Mouse (Mus musculus) urinary bladder, postnatal 10 days (tissue): ENCODE measurements around the gene Cnnm4.
"Not testable (repeated sequence)": the region's sequence is repeated elsewhere in the genome, so short reads cannot be mapped to it uniquely, and the experiment has no call there.

Source experiments
- DNase-seq: peaks from one replicate; pipeline ENCODE4 v3.0.0; 2022; ENCODE audit warnings: low spot score

Gene Cnnm4

GRCm38 (mm10) chr1:36518259-36518658 is 46.8 kb downstream of the Cnnm4 start:
- DNase-seq = no peak

- no peak for DNase-seq
Measured at GRCm38 (mm10) chr1:36519626-36520025, 48.2 kb downstream of the Cnnm4 start.

- no peak for DNase-seq
Measured at GRCm38 (mm10) chr1:36522210-36522609, 50.8 kb downstream of the Cnnm4 start.

GRCm38 (mm10) chr1:36523332-36524013 is 52.1 kb downstream of the Cnnm4 start:
- DNase-seq = no peak

GRCm38 (mm10) chr1:36524058-36524457 is 52.6 kb downstream of the Cnnm4 start:
- no peak for DNase-seq

GRCm38 (mm10) chr1:36525774-36526173 is 54.4 kb downstream of the Cnnm4 start:
- DNase-seq = no peak

- no peak for DNase-seq
Measured at GRCm38 (mm10) chr1:36526903-36527302, 55.5 kb downstream of the Cnnm4 start.

GRCm38 (mm10) chr1:36528351-36528750 is 56.9 kb downstream of the Cnnm4 start:
- DNase-seq = no peak

GRCm38 (mm10) chr1:36529274-36529673 is 57.9 kb downstream of the Cnnm4 start:
- no peak for DNase-seq

GRCm38 (mm10) chr1:36529875-36530274 is 58.5 kb downstream of the Cnnm4 start:
- DNase-seq = no peak

- DNase-seq = no peak
Measured at GRCm38 (mm10) chr1:36530485-36530884, 59.1 kb downstream of the Cnnm4 start.

GRCm38 (mm10) chr1:36530962-36531361 is 59.5 kb downstream of the Cnnm4 start:
- DNase-seq = no peak

GRCm38 (mm10) chr1:36531461-36531860 is 60.0 kb downstream of the Cnnm4 start:
- DNase-seq = no peak

- DNase-seq = no peak
Measured at GRCm38 (mm10) chr1:36533546-36533945, 62.1 kb downstream of the Cnnm4 start.

- no peak for DNase-seq
Measured at GRCm38 (mm10) chr1:36534595-36535058, 63.2 kb downstream of the Cnnm4 start.

GRCm38 (mm10) chr1:36535477-36536396 is 64.3 kb downstream of the Cnnm4 start:
- no peak for DNase-seq

- DNase-seq = no peak
Measured at GRCm38 (mm10) chr1:36536397-36536728, 64.9 kb downstream of the Cnnm4 start.

GRCm38 (mm10) chr1:36536783-36537182 is 65.4 kb downstream of the Cnnm4 start, which contains the start of gene Ankrd23:
Gene Ankrd23 (minus strand): TSS chr1:36536883.
- not testable (repeated sequence) for DNase-seq

GRCm38 (mm10) chr1:36538727-36539126 is 67.3 kb downstream of the Cnnm4 start:
- DNase-seq = no peak

- no peak for DNase-seq
Measured at GRCm38 (mm10) chr1:36539186-36539585, 67.8 kb downstream of the Cnnm4 start, which contains the start of gene Gm42417. Gene Gm42417 (minus strand): TSS chr1:36539429.

GRCm38 (mm10) chr1:36540132-36540531 is 68.7 kb downstream of the Cnnm4 start:
- DNase-seq = no peak

GRCm38 (mm10) chr1:36540807-36541206 is 69.4 kb downstream of the Cnnm4 start:
- no peak for DNase-seq

GRCm38 (mm10) chr1:36541844-36542243 is 70.4 kb downstream of the Cnnm4 start:
- no peak for DNase-seq
